15 mouse cellular contexts compared by ENCODE assay signal in the genomic region with DNA sequence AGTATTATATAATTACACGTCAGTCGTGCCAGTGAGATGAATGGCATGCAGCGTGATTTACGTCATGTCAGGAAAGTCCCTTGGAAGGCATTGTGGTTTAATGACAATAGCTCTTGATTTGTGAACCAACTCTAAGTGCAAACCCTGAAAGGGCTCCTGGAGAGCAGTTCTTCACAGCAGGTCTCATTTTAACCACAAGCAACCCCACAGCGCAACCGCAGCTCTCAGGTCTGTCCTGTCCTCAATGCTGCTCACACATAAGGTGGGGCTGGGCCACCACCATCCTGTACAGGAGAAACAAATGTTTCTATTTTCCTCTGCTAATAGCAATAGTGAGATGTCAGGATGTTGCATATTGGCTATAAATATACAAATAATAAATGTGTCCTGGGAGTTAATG.
"Had no signal": no experiment of that assay in that cellular context is flagged by ENCODE, and none has a peak within 500 bp of the region (broad histone marks: within the 10 kb centered on the region; RNA-seq: fewer than 3 reads in every experiment).

No protein-coding gene starts in this region.

- H3K4me2 ChIP-seq: liver, embryonic 11.5 days; liver, embryonic 15.5 days; midbrain, embryonic 13.5 days had no signal

- H3K27ac ChIP-seq: left cerebral cortex, adult 2 months; limb, embryonic 10.5 days; liver, embryonic 15.5 days; midbrain, embryonic 13.5 days had no signal

- H3K4me3 ChIP-seq: left cerebral cortex, adult 2 months; limb, embryonic 10.5 days; liver, embryonic 15.5 days; megakaryocyte, embryonic 14.5 days; midbrain, embryonic 13.5 days; myocyte had no signal

- H3K4me1 ChIP-seq: liver, embryonic 15.5 days; megakaryocyte, embryonic 14.5 days; midbrain, embryonic 13.5 days had no signal

- H3K36me3 ChIP-seq: limb, embryonic 10.5 days; liver, embryonic 15.5 days; midbrain, embryonic 13.5 days had no signal

- H3K27me3 ChIP-seq: liver, embryonic 15.5 days; megakaryocyte, embryonic 14.5 days; midbrain, embryonic 13.5 days had no signal

- DNase-seq: kidney, postnatal 10 days; kidney, postnatal 4 days; lung, adult 2 months; lung, postnatal 4 days; spleen, adult 18-20 months; thymus, adult 18-20 months; thymus, postnatal 14 days had no signal

- H3K9me3 ChIP-seq: limb, embryonic 10.5 days; liver, embryonic 15.5 days; midbrain, embryonic 13.5 days had no signal

- ATAC-seq: lung, postnatal 0 days; midbrain, embryonic 13.5 days had no signal

- H3K9ac ChIP-seq: liver, embryonic 15.5 days; midbrain, embryonic 13.5 days had no signal
